Mouse (Mus musculus): ENCODE measurements around the gene Llph.

DNA sequence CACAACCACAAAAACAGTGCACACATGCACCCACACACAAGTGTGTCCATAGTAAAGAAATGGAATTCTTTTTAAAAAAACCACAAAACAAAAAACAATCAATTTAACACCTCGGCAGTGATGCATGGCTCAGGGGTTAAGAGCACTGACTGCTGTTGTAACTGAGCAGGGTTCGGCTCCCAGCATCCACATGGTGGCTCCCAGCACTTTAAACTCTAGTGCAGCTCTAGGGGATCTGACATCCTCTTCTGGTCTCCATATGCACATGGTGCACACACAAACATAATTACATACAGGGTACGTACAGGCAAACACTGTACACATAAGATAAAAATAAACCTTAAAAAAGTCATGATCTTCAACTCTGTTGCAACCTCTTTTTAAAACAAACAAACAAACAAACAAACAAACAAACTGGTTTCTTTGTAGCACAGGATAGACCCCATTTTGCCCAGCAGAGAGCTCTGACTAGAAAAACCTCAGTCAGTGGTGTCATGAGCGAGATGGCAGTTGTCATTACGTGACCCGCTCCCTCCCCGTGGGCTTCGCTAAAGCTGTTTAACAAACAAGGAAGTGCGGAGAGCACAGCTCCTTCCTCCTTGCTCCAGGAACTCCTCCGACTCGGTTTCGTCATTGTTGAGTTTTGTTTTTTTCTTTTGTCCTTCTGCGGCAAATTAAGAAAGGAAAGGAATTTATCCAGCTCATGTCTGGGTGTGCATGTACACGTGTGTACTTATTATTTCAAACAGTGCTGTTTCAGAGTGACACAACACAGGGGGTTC lies 7.1 kb upstream of the Llph start:
- TF ChIP-seq CTCF (IDR thresholded peaks at IDR 0.05; ENCODE audit: low read depth) = no peak
- no peak for TF ChIP-seq EP300 (IDR thresholded peaks at IDR 0.05; ENCODE audit: low read depth)

All from heart, postnatal 0 days (tissue).